ENCODE assay signal across 8 mouse cellular contexts in genomic region chr2:28640461-28641424, GRCm38 (mm10). TPM values are rescaled to one million over a fixed set of nuclear protein-coding genes. Genes with fewer than 3 reads are reported as not detected.
DNase-seq lines count a peak whose midpoint lies in the region; ATAC-seq lines count a peak whose summit lies in the region.

TSS of gene Tsc1 (plus strand) at chr2:28641228.

- peak within 1 kb of the TSS; percentile 96 for H3K9ac ChIP-seq in heart, embryonic 14.5 days (ENCODE audit: low read length)
- H3K9ac ChIP-seq in liver, embryonic 13.5 days, result peak within 1 kb of the TSS; percentile 96
- peak within 1 kb of the TSS; percentile 94 for H3K9ac ChIP-seq in stomach, embryonic 16.5 days (ENCODE audit: low read length)

- 3% methylated on average over 46 of the region's 47 CpGs for WGBS in heart, embryonic 14.5 days
- WGBS in liver, embryonic 13.5 days (ENCODE audit: insufficient replicate concordance), result 2% methylated on average over 47 of the region's 47 CpGs
- WGBS in stomach, embryonic 16.5 days, result 2% methylated on average over 47 of the region's 47 CpGs

- peak; percentile 96 for DNase-seq in c-Kit-negative CD71-positive TER-119-positive erythroid progenitor cells, embryonic 14.5 days (ENCODE audit: low read depth, low spot score)
- peak; percentile 92 for DNase-seq in fibroblast of lung, adult 2 months (ENCODE audit: low read depth)
- DNase-seq in kidney, postnatal 14 days, result peak; percentile 97
- DNase-seq in liver, embryonic 13.5 days, result peak; percentile 91
- peak; percentile 98 for DNase-seq in neural tube, embryonic 10.5 days (ENCODE audit: extremely low spot score, low spot score)

- no peaks in the 10 kb centered on the region for H3K9me3 ChIP-seq in heart, embryonic 14.5 days (ENCODE audit: control insufficient read depth, low read length)
- H3K9me3 ChIP-seq in liver, embryonic 13.5 days (replicated peaks), result no peaks in the 10 kb centered on the region
- no peaks in the 10 kb centered on the region for H3K9me3 ChIP-seq in stomach, embryonic 16.5 days (replicated peaks; ENCODE audit: control insufficient read depth, low read length)

- peak within 1 kb of the TSS; percentile 86 to 89 for H3K27ac ChIP-seq in heart, embryonic 14.5 days (replicated peaks in 1 of 2; ENCODE audit: control insufficient read depth in 1 of 2, insufficient read depth in 1 of 2, low read depth in 2 of 2, low read length in 2 of 2)
- H3K27ac ChIP-seq in liver, embryonic 13.5 days, result peak within 1 kb of the TSS; percentile 90
- H3K27ac ChIP-seq in stomach, embryonic 16.5 days (ENCODE audit: low read length), result peak within 1 kb of the TSS; percentile 90

- no peaks in the 10 kb centered on the region for H3K36me3 ChIP-seq in heart, embryonic 14.5 days (ENCODE audit: control insufficient read depth, insufficient read depth, low read length)
- H3K36me3 ChIP-seq in liver, embryonic 13.5 days, result no peaks in the 10 kb centered on the region
- no peaks in the 10 kb centered on the region for H3K36me3 ChIP-seq in stomach, embryonic 16.5 days (ENCODE audit: control insufficient read depth, insufficient read depth, low read length)

- peak within 1 kb of the TSS; percentile 95 to 99 for H3K4me3 ChIP-seq in heart, embryonic 14.5 days (ENCODE audit: control insufficient read depth in 1 of 2, insufficient read depth in 1 of 2, low read depth in 1 of 2, low read length in 2 of 2)
- peak within 1 kb of the TSS; percentile 100 for H3K4me3 ChIP-seq in liver, embryonic 13.5 days (replicated peaks)
- peak within 1 kb of the TSS; percentile 98 for H3K4me3 ChIP-seq in stomach, embryonic 16.5 days (replicated peaks; ENCODE audit: low read length)

- peak; percentile 92 for ATAC-seq in CD4-positive, CD25-positive, alpha-beta regulatory T cell, adult 4 months
- ATAC-seq in heart, embryonic 14.5 days (ENCODE audit: insufficient number of reproducible peaks, insufficient read depth, low FRiP score, low read depth), result peak; percentile 89
- peak; percentile 90 for ATAC-seq in liver, embryonic 13.5 days (ENCODE audit: low read depth)
- ATAC-seq in stomach, embryonic 16.5 days (ENCODE audit: insufficient read depth, low FRiP score), result peak; percentile 93

- peaks cover 0 to 10% of the 10 kb centered on the region in 2 experiments for H3K4me1 ChIP-seq in heart, embryonic 14.5 days (ENCODE audit: control insufficient read depth in 2 of 2, insufficient read depth in 2 of 2, low read length in 2 of 2)
- H3K4me1 ChIP-seq in liver, embryonic 13.5 days (replicated peaks), result peaks cover 62% of the 10 kb centered on the region
- H3K4me1 ChIP-seq in stomach, embryonic 16.5 days (ENCODE audit: control insufficient read depth, insufficient read depth, low read length), result peaks cover 14% of the 10 kb centered on the region

- H3K4me2 ChIP-seq in heart, embryonic 14.5 days (ENCODE audit: low read length), result peak within 1 kb of the TSS; percentile 88
- peak within 1 kb of the TSS; percentile 92 for H3K4me2 ChIP-seq in liver, embryonic 13.5 days
- H3K4me2 ChIP-seq in stomach, embryonic 16.5 days (ENCODE audit: low read depth, low read length), result peak within 1 kb of the TSS; percentile 93

- no peaks in the 10 kb centered on the region for H3K27me3 ChIP-seq in heart, embryonic 14.5 days (ENCODE audit: control insufficient read depth, insufficient read depth, low read length)
- no peaks in the 10 kb centered on the region for H3K27me3 ChIP-seq in liver, embryonic 13.5 days
- no peaks in the 10 kb centered on the region for H3K27me3 ChIP-seq in stomach, embryonic 16.5 days (ENCODE audit: control insufficient read depth, insufficient read depth, low read length)

RNA-seq across cellular contexts. Expression of gene Tsc1, which starts in this region (rescaled TPM):
- polyA plus RNA-seq in CD4-positive, CD25-positive, alpha-beta regulatory T cell, adult 4 months (2017; shearing (Covaris generic)), result 10 to 100 TPM; 15.9 to 33.3 TPM
- polyA plus RNA-seq in heart, embryonic 14.5 days (2014; fragmentation: Nextera tagmentation; extraction: Ambion mirVana), result 12.9 and 14.9 TPM in 2 replicates
- 7.8 and 8.4 TPM in 2 replicates for polyA plus RNA-seq in liver, embryonic 13.5 days (2015; fragmentation: Nextera tagmentation; extraction: Ambion mirVana)
- 16.5 and 18.8 TPM in 2 replicates for polyA plus RNA-seq in stomach, embryonic 16.5 days (2015; fragmentation: Nextera tagmentation; extraction: Ambion mirVana)

Comparison
In these comparisons a context has a peak if more than half of its experiments do, and no peak if none do; other contexts are left out.
1. Peak in every context shown above with its lines: DNase-seq, ATAC-seq, H3K4me3 ChIP-seq and H3K27ac ChIP-seq.